Mouse (Mus musculus): Measurements from ENCODE around the gene Hus1b. TPM values are rescaled to one million over a fixed set of nuclear protein-coding genes. Genes with fewer than 3 reads are reported as not detected.

The Hus1b gene
- total and polyA plus RNA-seq, 3 experiments: 0.42 TPM; not detected in 2

- no peak overlapping the region for H3K27ac ChIP-seq
- H3K4me3 ChIP-seq: no peak overlapping the region
- WGBS: 94% methylated on average over 9 of the region's 9 CpGs
- 0 out of 2 replicates have a peak, but pooled peaks cover 2% of the 10 kb centered on the region for H3K79me2 ChIP-seq (replicated peaks; ENCODE audit: control insufficient read depth, insufficient read depth, low read length)
- H3K27me3 ChIP-seq (ENCODE audit: control insufficient read depth, insufficient read depth, low read length): no peaks in the 10 kb centered on the region
- TF ChIP-seq EP300 (IDR thresholded peaks at IDR 0.05; ENCODE audit: insufficient read depth, low read depth, low read length) (no peak), POLR2A (IDR thresholded peaks at IDR 0.05; ENCODE audit: insufficient read depth, low read depth, low read length) (no peak), CTCF (IDR thresholded peaks at IDR 0.05) (no peak)
- intact Hi-C loops (cut with DNase I): no loop called here
- H3K9ac ChIP-seq (ENCODE audit: low read depth, low read length): no peak overlapping the region
- peaks cover 1% of the 10 kb centered on the region; the same call in 1 of the 2 replicates for H3K4me1 ChIP-seq (ENCODE audit: control insufficient read depth, insufficient read depth, low read length)
- no peak for DNase-seq
- peaks cover 6% of the 10 kb centered on the region for H3K36me3 ChIP-seq (ENCODE audit: control insufficient read depth, insufficient read depth, low read length)
Measured at GRCm38 (mm10) chr13:30949181-30949580, 1.6 kb upstream of the Hus1b start.

- no peak for DNase-seq
- H3K9ac ChIP-seq (ENCODE audit: low read depth, low read length): no peak overlapping the region
- no peak for TF ChIP-seq POLR2A (IDR thresholded peaks at IDR 0.05; ENCODE audit: insufficient read depth, low read depth, low read length)
- TF ChIP-seq CTCF (IDR thresholded peaks at IDR 0.05): no peak
- TF ChIP-seq EP300 (IDR thresholded peaks at IDR 0.05; ENCODE audit: insufficient read depth, low read depth, low read length): no peak
- intact Hi-C loops (cut with DNase I): no loop called here
- H3K4me1 ChIP-seq (ENCODE audit: control insufficient read depth, insufficient read depth, low read length): peaks cover 1% of the 10 kb centered on the region; the same call in 1 of the 2 replicates
- H3K27ac ChIP-seq: no peak overlapping the region; the same call in 1 of the 2 replicates
- 82% methylated on average over 15 of the region's 15 CpGs for whole genome bisulfite sequencing
- H3K27me3 ChIP-seq (ENCODE audit: control insufficient read depth, insufficient read depth, low read length): no peaks in the 10 kb centered on the region
- 0 out of 2 replicates have a peak, but pooled peaks cover 2% of the 10 kb centered on the region for H3K79me2 ChIP-seq (replicated peaks; ENCODE audit: control insufficient read depth, insufficient read depth, low read length)
- H3K36me3 ChIP-seq (ENCODE audit: control insufficient read depth, insufficient read depth, low read length): peaks cover 6% of the 10 kb centered on the region
- H3K4me3 ChIP-seq: no peak overlapping the region
Measured at GRCm38 (mm10) chr13:30947129-30947528, 430 bp downstream of the Hus1b start.

- H3K4me1 ChIP-seq (ENCODE audit: control insufficient read depth, insufficient read depth, low read length): peaks cover 1% of the 10 kb centered on the region; the same call in 1 of the 2 replicates
- no peak overlapping the region for H3K4me3 ChIP-seq
- no peaks in the 10 kb centered on the region for H3K27me3 ChIP-seq (ENCODE audit: control insufficient read depth, insufficient read depth, low read length)
- TF ChIP-seq EP300 (IDR thresholded peaks at IDR 0.05; ENCODE audit: insufficient read depth, low read depth, low read length): no peak
- TF ChIP-seq POLR2A (IDR thresholded peaks at IDR 0.05; ENCODE audit: insufficient read depth, low read depth, low read length): no peak
- TF ChIP-seq CTCF (IDR thresholded peaks at IDR 0.05): no peak
- intact Hi-C loops (cut with DNase I): no loop called here
- H3K27ac ChIP-seq: peak overlapping the region; percentile 39
- no peak for DNase-seq
- H3K79me2 ChIP-seq (replicated peaks; ENCODE audit: control insufficient read depth, insufficient read depth, low read length): 0 out of 2 replicates have a peak, but pooled peaks cover 2% of the 10 kb centered on the region
- peaks cover 6% of the 10 kb centered on the region for H3K36me3 ChIP-seq (ENCODE audit: control insufficient read depth, insufficient read depth, low read length)
- H3K9ac ChIP-seq (ENCODE audit: low read depth, low read length): no peak overlapping the region
Measured at GRCm38 (mm10) chr13:30945788-30946187, 1.8 kb downstream of the Hus1b start.

- peaks cover 2% of the 10 kb centered on the region; the same call in 1 of the 2 replicates for H3K4me1 ChIP-seq (ENCODE audit: control insufficient read depth, insufficient read depth, low read length)
- H3K4me3 ChIP-seq: no peak overlapping the region
- intact Hi-C loops (cut with DNase I): loop anchor here (5.0 kb wide), 1 partner anchor 34 kb away; no protein-coding TSS in a partner anchor
- H3K79me2 ChIP-seq (replicated peaks; ENCODE audit: control insufficient read depth, insufficient read depth, low read length): no peaks in the 10 kb centered on the region
- DNase-seq: no peak
- no peak overlapping the region for H3K9ac ChIP-seq (ENCODE audit: low read depth, low read length)
- no peaks in the 10 kb centered on the region for H3K36me3 ChIP-seq (ENCODE audit: control insufficient read depth, insufficient read depth, low read length)
- no peak overlapping the region; the same call in 1 of the 2 replicates for H3K27ac ChIP-seq
- no peak for TF ChIP-seq CTCF (IDR thresholded peaks at IDR 0.05)
- TF ChIP-seq EP300 (IDR thresholded peaks at IDR 0.05; ENCODE audit: insufficient read depth, low read depth, low read length): no peak
- TF ChIP-seq POLR2A (IDR thresholded peaks at IDR 0.05; ENCODE audit: insufficient read depth, low read depth, low read length): no peak
- WGBS: 58% methylated on average over 6 of the region's 6 CpGs
- no peaks in the 10 kb centered on the region for H3K27me3 ChIP-seq (ENCODE audit: control insufficient read depth, insufficient read depth, low read length)
Measured at GRCm38 (mm10) chr13:30932972-30933371, 14.6 kb downstream of the Hus1b start.

GRCm38 (mm10) chr13:30931613-30932012, 15.9 kb downstream of the Hus1b start:
- H3K36me3 ChIP-seq (ENCODE audit: control insufficient read depth, insufficient read depth, low read length): no peaks in the 10 kb centered on the region
- no peak overlapping the region for H3K9ac ChIP-seq (ENCODE audit: low read depth, low read length)
- no peak overlapping the region for H3K4me3 ChIP-seq
- peaks cover 2% of the 10 kb centered on the region; the same call in 1 of the 2 replicates for H3K4me1 ChIP-seq (ENCODE audit: control insufficient read depth, insufficient read depth, low read length)
- DNase-seq: no peak
- 74% methylated on average over 4 of the region's 4 CpGs for WGBS
- H3K79me2 ChIP-seq (replicated peaks; ENCODE audit: control insufficient read depth, insufficient read depth, low read length): no peaks in the 10 kb centered on the region
- no peak overlapping the region for H3K27ac ChIP-seq
- intact Hi-C loops (cut with DNase I): loop anchor here (5.0 kb wide), 1 partner anchor 36 kb away; no protein-coding TSS in a partner anchor
- TF ChIP-seq CTCF (IDR thresholded peaks at IDR 0.05): no peak
- no peak for TF ChIP-seq EP300 (IDR thresholded peaks at IDR 0.05; ENCODE audit: insufficient read depth, low read depth, low read length)
- TF ChIP-seq POLR2A (IDR thresholded peaks at IDR 0.05; ENCODE audit: insufficient read depth, low read depth, low read length): no peak
- H3K27me3 ChIP-seq (ENCODE audit: control insufficient read depth, insufficient read depth, low read length): no peaks in the 10 kb centered on the region

- no peak overlapping the region for H3K27ac ChIP-seq
- H3K79me2 ChIP-seq (replicated peaks; ENCODE audit: control insufficient read depth, insufficient read depth, low read length): no peaks in the 10 kb centered on the region
- no peaks in the 10 kb centered on the region for H3K36me3 ChIP-seq (ENCODE audit: control insufficient read depth, insufficient read depth, low read length)
- H3K4me3 ChIP-seq: no peak overlapping the region
- H3K27me3 ChIP-seq (ENCODE audit: control insufficient read depth, insufficient read depth, low read length): no peaks in the 10 kb centered on the region
- DNase-seq: no peak
- intact Hi-C loops (cut with DNase I): no loop called here
- peaks cover 2% of the 10 kb centered on the region; the same call in 1 of the 2 replicates for H3K4me1 ChIP-seq (ENCODE audit: control insufficient read depth, insufficient read depth, low read length)
- H3K9ac ChIP-seq (ENCODE audit: low read depth, low read length): no peak overlapping the region
- TF ChIP-seq CTCF (IDR thresholded peaks at IDR 0.05) (no peak), EP300 (IDR thresholded peaks at IDR 0.05; ENCODE audit: insufficient read depth, low read depth, low read length) (no peak), POLR2A (IDR thresholded peaks at IDR 0.05; ENCODE audit: insufficient read depth, low read depth, low read length) (no peak)
- 86% methylated on average over 2 of the region's 2 CpGs for WGBS
Measured at GRCm38 (mm10) chr13:30929119-30929518, 18.4 kb downstream of the Hus1b start.

All from heart, adult 2 months (tissue).